Mouse (Mus musculus) stomach, postnatal 0 days (tissue): ENCODE data around the gene Tmem218. TPM values are rescaled to one million over a fixed set of nuclear protein-coding genes. Genes with fewer than 3 reads are reported as not detected.

ENCODE experiments used
- ATAC-seq: fragments of 200-750 bp; cut with Nextera tagmentation; 2 replicates; pipeline ENCODE4 v1.8.0; 2017; ENCODE audit not compliant: low FRiP score, low TSS enrichment
- DNase-seq: peaks from one replicate; pipeline ENCODE4 v3.0.0-alpha.2; 2016; ENCODE audit warnings: low spot score
- H3K27ac ChIP-seq: fragments of 300-500 bp; sonication (generic); replicated peaks from 2 replicates; pipeline ENCODE4 v1.5.1; 2014; ENCODE audit warnings: mild to moderate bottlenecking, control low read depth
- H3K27me3 ChIP-seq: fragments of 300-500 bp; sonication (generic); 2 replicates; pipeline ENCODE4 v1.6.1; 2014; ENCODE audit warnings: low read length; ENCODE audit not compliant: control insufficient read depth, insufficient read depth
- H3K36me3 ChIP-seq: fragments of 300-500 bp; sonication (generic); 2 replicates; pipeline ENCODE4 v1.6.1; 2014; ENCODE audit warnings: low read length, mixed read lengths; ENCODE audit not compliant: control insufficient read depth, insufficient read depth
- H3K4me1 ChIP-seq: fragments of 300-500 bp; sonication (generic); replicated peaks from 2 replicates; pipeline ENCODE4 v1.6.1; 2014; ENCODE audit warnings: antibody characterized with exemption; ENCODE audit not compliant: control insufficient read depth, insufficient read depth
- H3K4me2 ChIP-seq: fragments of 300-500 bp; sonication (generic); replicated peaks from 2 replicates; pipeline ENCODE4 v1.6.1; 2014; ENCODE audit warnings: low read depth, mild to moderate bottlenecking, control low read depth, moderate library complexity
- H3K4me3 ChIP-seq: fragments of 300-500 bp; sonication (generic); 2 replicates; pipeline ENCODE4 v1.5.1; 2014; ENCODE audit warnings: low read depth, low read length, control low read depth
- H3K9ac ChIP-seq: fragments of 300-500 bp; sonication (generic); 2 replicates; pipeline ENCODE4 v1.6.1; 2014; ENCODE audit warnings: mild to moderate bottlenecking, low read length, control low read depth, mixed read lengths
- H3K9me3 ChIP-seq: fragments of 300-500 bp; sonication (generic); 2 replicates; pipeline ENCODE4 v1.6.1; 2016; ENCODE audit warnings: low read length; ENCODE audit not compliant: control insufficient read depth
- CTCF ChIP-seq: IDR thresholded peaks from 2 replicates; pipeline ENCODE4 v1.5.1; 2016; ENCODE audit warnings: antibody characterized with exemption, low read depth, mild to moderate bottlenecking, moderate library complexity
- EP300 ChIP-seq: optimal IDR thresholded peaks from 2 replicates; pipeline ENCODE3; 2016; ENCODE audit warnings: antibody characterized with exemption
- WGBS: fragments of 180-500 bp; shearing (Covaris S2); extraction: QIAGEN DNeasy Blood & Tissue Kit; methylation state at CpG from one replicate; pipeline ENCODE4 v1.1.7; 2014; 5-methylcytosine and 5-hydroxymethylcytosine counted together
- polyA plus RNA-seq: library from polyadenylated mRNA; unstranded; fragments of >200 nt; fragmentation: Nextera tagmentation; extraction: Ambion mirVana; gene quantifications from 2 replicates; pipeline ENCODE4 v1.2.1, GENCODE M21; 2015

The Tmem218 gene
- polyA plus RNA-seq, 1 experiment from 2014 or later = 7.3 TPM

GRCm38 (mm10) chr9:37248381-37248906, 40.4 kb downstream of the Tmem218 start:
- no peaks in the 10 kb centered on the region for H3K9me3 ChIP-seq
- H3K4me1 ChIP-seq = no peaks in the 10 kb centered on the region
- H3K4me2 ChIP-seq = no peak overlapping the region
- H3K27me3 ChIP-seq = no peaks in the 10 kb centered on the region
- TF ChIP-seq EP300 (no peak), CTCF (peak; percentile 35)
- H3K27ac ChIP-seq = no peak overlapping the region; the same call in 1 of the 2 replicates
- H3K9ac ChIP-seq = no peak overlapping the region
- H3K4me3 ChIP-seq = no peak overlapping the region
- no peaks in the 10 kb centered on the region for H3K36me3 ChIP-seq
- ATAC-seq (no peak), DNase-seq (no peak)
- WGBS = 52% methylated on average over 3 of the region's 3 CpGs

- DNase-seq (no peak), ATAC-seq (no peak)
- H3K27me3 ChIP-seq = no peaks in the 10 kb centered on the region
- no peak overlapping the region for H3K9ac ChIP-seq
- H3K4me1 ChIP-seq = no peaks in the 10 kb centered on the region
- H3K4me3 ChIP-seq = no peak overlapping the region
- no peak overlapping the region for H3K4me2 ChIP-seq
- H3K36me3 ChIP-seq = no peaks in the 10 kb centered on the region
- no peak overlapping the region for H3K27ac ChIP-seq
- 92% methylated on average over 3 of the region's 3 CpGs for WGBS
- H3K9me3 ChIP-seq = no peaks in the 10 kb centered on the region
- no peak for TF ChIP-seq EP300
- no peak for TF ChIP-seq CTCF
Observed at GRCm38 (mm10) chr9:37249976-37250375, 42.0 kb downstream of the Tmem218 start.

- no peaks in the 10 kb centered on the region for H3K27me3 ChIP-seq
- no peak for ATAC-seq
- WGBS = 76% methylated on average over 6 of the region's 6 CpGs
- H3K4me1 ChIP-seq = peaks cover 1% of the 10 kb centered on the region; the same call in 1 of the 2 replicates
- no peaks in the 10 kb centered on the region for H3K9me3 ChIP-seq
- no peak overlapping the region for H3K27ac ChIP-seq
- no peak overlapping the region for H3K9ac ChIP-seq
- H3K4me2 ChIP-seq = no peak overlapping the region
- TF ChIP-seq EP300 = no peak
- TF ChIP-seq CTCF = no peak
- no peaks in the 10 kb centered on the region for H3K36me3 ChIP-seq
- H3K4me3 ChIP-seq = no peak overlapping the region
- DNase-seq = no peak
Observed at GRCm38 (mm10) chr9:37250631-37251030, 42.6 kb downstream of the Tmem218 start.

GRCm38 (mm10) chr9:37254531-37255110, 46.6 kb downstream of the Tmem218 start:
- no peak overlapping the region for H3K9ac ChIP-seq
- H3K27ac ChIP-seq = no peak overlapping the region
- H3K27me3 ChIP-seq = no peaks in the 10 kb centered on the region; the same call in 1 of the 2 replicates
- 17% methylated on average over 6 of the region's 6 CpGs for WGBS
- peak overlapping the region; percentile 68 for H3K4me2 ChIP-seq
- no peaks in the 10 kb centered on the region for H3K36me3 ChIP-seq
- peak overlapping the region; percentile 34 for H3K4me3 ChIP-seq
- no peak for DNase-seq
- no peak for TF ChIP-seq CTCF
- no peak for TF ChIP-seq EP300
- peaks cover 2% of the 10 kb centered on the region; the same call in 1 of the 2 replicates for H3K4me1 ChIP-seq
- no peak for ATAC-seq
- no peaks in the 10 kb centered on the region for H3K9me3 ChIP-seq

- ATAC-seq = peak; percentile 89
- H3K4me1 ChIP-seq = peaks cover 2% of the 10 kb centered on the region; the same call in 1 of the 2 replicates
- no peaks in the 10 kb centered on the region; the same call in 1 of the 2 replicates for H3K27me3 ChIP-seq
- WGBS = 2% methylated on average over 37 of the region's 38 CpGs
- peak within 1 kb of the TSS; percentile 34 for H3K4me3 ChIP-seq
- no peaks in the 10 kb centered on the region for H3K9me3 ChIP-seq
- H3K36me3 ChIP-seq = no peaks in the 10 kb centered on the region
- peak within 1 kb of the TSS; percentile 68 for H3K4me2 ChIP-seq
- DNase-seq = peak; percentile 66
- H3K27ac ChIP-seq = 0 out of 2 replicates have a peak within 1 kb of the TSS, but pooled peaks have one; percentile 5
- TF ChIP-seq EP300 = no peak
- TF ChIP-seq CTCF = 0 out of 2 replicates have a peak, but pooled peaks have one; percentile 18
- peak within 1 kb of the TSS; percentile 47; the same call in 1 of the 2 replicates for H3K9ac ChIP-seq
Observed at GRCm38 (mm10) chr9:37255149-37255888, 47.3 kb downstream of the Tmem218 start, which contains the start of gene Slc37a2. Slc37a2 (minus strand) TSS chr9:37255738.
